Mouse (Mus musculus) liver, postnatal 0 days (tissue): ENCODE measurements at regions not wholly inside any gene's neighbourhood (a gene's known extent, or its start where the extent isn't known, plus 50 kb on each side); places are given as distances from the start of the nearest gene placed in this dataset.

Experiments used
- CTCF ChIP-seq: sonication (generic); IDR thresholded peaks from 2 replicates; pipeline ENCODE4 v1.5.1; 2016; ENCODE audit warnings: antibody characterized with exemption, low read depth
- EP300 ChIP-seq: IDR thresholded peaks from 2 replicates; pipeline ENCODE4 v1.6.1; 2016; ENCODE audit warnings: antibody characterized with exemption, low read depth, mild to moderate bottlenecking

- no peak for TF ChIP-seq EP300
- TF ChIP-seq CTCF = no peak
Observed at GRCm38 (mm10) chr3:124985428-124985827, 404.5 kb upstream of the 1700003H04Rik start.
